Mouse (Mus musculus) CH12.LX (cell line): ENCODE results near the gene Acer3. TPM values are rescaled to one million over a fixed set of nuclear protein-coding genes. Genes with fewer than 3 reads are reported as not detected.

Source experiments
- DNase-seq: peaks from one replicate; pipeline ENCODE4 v3.0.0-alpha.2; 2013; ENCODE audit errors: extremely low read depth
- H3K27ac ChIP-seq: 2 replicates; pipeline ENCODE4 v1.5.1; 2012; ENCODE audit warnings: low read depth, mild to moderate bottlenecking, control low read depth, moderate library complexity; ENCODE audit not compliant: insufficient read depth
- H3K27me3 ChIP-seq: replicated peaks from 2 replicates; pipeline ENCODE3; 2012; ENCODE audit warnings: inconsistent platforms
- H3K36me3 ChIP-seq, 2 experiments: replicated peaks in 1 of 2; 2 replicates each; pipeline versions ENCODE3 to v1.6.1; 2012; ENCODE audit warnings: inconsistent platforms in 1 of 2, low read length in 1 of 2, mild to moderate bottlenecking in 1 of 2, mixed read lengths in 1 of 2, moderate library complexity in 1 of 2; ENCODE audit not compliant: control insufficient read depth in 1 of 2, insufficient read depth in 1 of 2
- H3K4me1 ChIP-seq, 2 experiments: 2 replicates each; pipeline ENCODE4 v1.6.1; 2012; ENCODE audit warnings: inconsistent platforms in 1 of 2, moderate library complexity in 1 of 2; ENCODE audit not compliant: insufficient read depth in 2 of 2, control insufficient read depth in 1 of 2
- H3K4me2 ChIP-seq: 2 replicates; pipeline ENCODE4 v1.6.1; 2012; ENCODE audit warnings: low read depth, mild to moderate bottlenecking, control low read depth; ENCODE audit not compliant: poor library complexity, insufficient read depth, severe bottlenecking
- H3K4me3 ChIP-seq, 3 experiments: fragments of 150-350 bp in 1 of 3; sonication (generic) in 1 of 3; replicated peaks in 1 of 3; 2 replicates each; pipeline versions ENCODE3 to v1.5.1; 2011 to 2012; ENCODE audit warnings: low read depth in 2 of 3, low read length in 2 of 3, mild to moderate bottlenecking in 2 of 3, moderate library complexity in 2 of 3, control low read depth in 1 of 3, improper control_type of control experiment in 1 of 3, inconsistent platforms in 1 of 3, mixed read lengths in 1 of 3; ENCODE audit not compliant: poor library complexity in 1 of 3
- H3K79me2 ChIP-seq: replicated peaks from 2 replicates; pipeline ENCODE4 v1.6.1; 2012; ENCODE audit warnings: mild to moderate bottlenecking, moderate library complexity; ENCODE audit not compliant: control insufficient read depth, poor library complexity, insufficient read depth, severe bottlenecking; ENCODE audit errors: extremely low read depth
- H3K9ac ChIP-seq: 2 replicates; pipeline ENCODE4 v1.6.1; 2012; ENCODE audit warnings: low read depth, mild to moderate bottlenecking, control low read depth, moderate library complexity; ENCODE audit not compliant: insufficient read depth
- H3K9me3 ChIP-seq: replicated peaks from 2 replicates; pipeline ENCODE3; 2012; ENCODE audit warnings: low read length, inconsistent platforms, mixed read lengths
- CHD2 ChIP-seq: IDR thresholded peaks from 2 replicates; pipeline ENCODE4 v1.6.1; 2011; ENCODE audit warnings: low read length, improper control_type of control experiment
- CTCF ChIP-seq, 2 experiments: IDR thresholded peaks in 1 of 2; conservative IDR thresholded peaks in 1 of 2; 2 replicates each; pipeline ENCODE4 v1.5.1; 2011 to 2012; ENCODE audit warnings: low read depth in 2 of 2, low read length in 2 of 2, improper control_type of control experiment in 1 of 2, inconsistent platforms in 1 of 2, mild to moderate bottlenecking in 1 of 2, moderate library complexity in 1 of 2
- ELF1 ChIP-seq: IDR thresholded peaks from 2 replicates; pipeline ENCODE4 v1.6.1; 2014; ENCODE audit warnings: low read depth, mild to moderate bottlenecking, inconsistent platforms, low read length, improper control_type of control experiment
- EP300 ChIP-seq: IDR thresholded peaks from 2 replicates; pipeline ENCODE4 v1.6.1; 2011; ENCODE audit warnings: low read length, improper control_type of control experiment
- GABPA ChIP-seq: IDR thresholded peaks from 2 replicates; pipeline ENCODE4 v1.6.1; 2012; ENCODE audit warnings: low read depth, low read length, improper control_type of control experiment, inconsistent platforms; ENCODE audit not compliant: insufficient replicate concordance
- HCFC1 ChIP-seq: IDR thresholded peaks from 2 replicates; pipeline ENCODE4 v1.6.1; 2012; ENCODE audit warnings: low read depth, mild to moderate bottlenecking, inconsistent platforms, low read length, improper control_type of control experiment
- JUN ChIP-seq: IDR thresholded peaks from 2 replicates; pipeline ENCODE4 v1.6.1; 2011; ENCODE audit warnings: low read depth, mild to moderate bottlenecking, low read length, improper control_type of control experiment, moderate library complexity; ENCODE audit not compliant: insufficient read depth
- JUND ChIP-seq: conservative IDR thresholded peaks from 2 replicates; pipeline ENCODE4 v1.6.1; 2011; ENCODE audit warnings: low read depth, low read length, improper control_type of control experiment
- MAX ChIP-seq: IDR thresholded peaks from 2 replicates; pipeline ENCODE4 v1.6.1; 2011; ENCODE audit warnings: low read length, improper control_type of control experiment
- MAZ ChIP-seq: IDR thresholded peaks from 2 replicates; pipeline ENCODE4 v1.6.1; 2012; ENCODE audit warnings: low read depth, mild to moderate bottlenecking, inconsistent platforms, low read length, improper control_type of control experiment, moderate library complexity
- MXI1 ChIP-seq: IDR thresholded peaks from 2 replicates; pipeline ENCODE4 v1.6.1; 2011; ENCODE audit warnings: mild to moderate bottlenecking, low read depth, low read length, improper control_type of control experiment
- NELFE ChIP-seq: IDR thresholded peaks from 2 replicates; pipeline ENCODE4 v1.6.1; 2011; ENCODE audit warnings: low read depth, low read length, improper control_type of control experiment
- NRF1 ChIP-seq: IDR thresholded peaks from 2 replicates; pipeline ENCODE4 v1.6.1; 2014; ENCODE audit warnings: low read depth, mild to moderate bottlenecking, inconsistent platforms, low read length, improper control_type of control experiment, moderate library complexity
- POLR2AphosphoS2 ChIP-seq: IDR thresholded peaks from 2 replicates; pipeline ENCODE4 v1.6.1; 2011; ENCODE audit warnings: low read depth, low read length, improper control_type of control experiment
- RAD21 ChIP-seq: IDR thresholded peaks from 2 replicates; pipeline ENCODE4 v1.6.1; 2011; ENCODE audit warnings: low read depth, mild to moderate bottlenecking, low read length, improper control_type of control experiment, moderate library complexity
- RCOR1 ChIP-seq: conservative IDR thresholded peaks from 2 replicates; pipeline ENCODE4 v1.6.1; 2012; ENCODE audit warnings: low read depth, mild to moderate bottlenecking, inconsistent platforms, low read length, improper control_type of control experiment
- TCF12 ChIP-seq: IDR thresholded peaks from 2 replicates; pipeline ENCODE4 v1.6.1; 2014; ENCODE audit warnings: low read depth, mild to moderate bottlenecking, inconsistent platforms, low read length, improper control_type of control experiment
- UBTF ChIP-seq: IDR thresholded peaks from 2 replicates; pipeline ENCODE4 v1.6.1; 2012; ENCODE audit warnings: low read depth, mild to moderate bottlenecking, inconsistent platforms, low read length, improper control_type of control experiment, moderate library complexity
- USF1 ChIP-seq: IDR thresholded peaks from 2 replicates; pipeline ENCODE4 v1.6.1; 2014; ENCODE audit warnings: low read depth, mild to moderate bottlenecking, inconsistent platforms, low read length, improper control_type of control experiment
- USF2 ChIP-seq: conservative IDR thresholded peaks from 2 replicates; pipeline ENCODE4 v1.6.1; 2011; ENCODE audit warnings: low read depth, low read length, improper control_type of control experiment
- ZKSCAN1 ChIP-seq: IDR thresholded peaks from 2 replicates; pipeline ENCODE4 v1.6.1; 2012; ENCODE audit warnings: low read depth, inconsistent platforms, low read length, improper control_type of control experiment, borderline replicate concordance
- dilution Hi-C: fragments of 300-500 bp; cut with MboI; formaldehyde crosslinking; loops from 2 replicates; pipeline ENCODE4 v1.14.3; 2020; ENCODE audit warnings: low sequenced_read_pairs; ENCODE audit not compliant: extremely low pct_unique_long_range_greater_than_20kb, extremely low pct_ligation_motif_present
- in situ Hi-C: fragments of 300-500 bp; cut with MboI; formaldehyde crosslinking; loops from 3 replicates; pipeline ENCODE4 v1.14.3; 2019; ENCODE audit warnings: low sequenced_read_pairs, low pct_ligation_motif_present, low pct_unique_long_range_greater_than_20kb, mixed read lengths
- polyA plus RNA-seq: library from polyadenylated mRNA; unstranded; fragments of >175 nt; gene quantifications from 2 replicates; pipeline ENCODE4 v1.2.1, GENCODE M21; 2012; ENCODE audit warnings: low read depth; ENCODE audit not compliant: insufficient read length
- total RNA-seq, 2 experiments: library from RNA; depleted of rRNA; stranded (reverse); fragments of 300-350 nt in 1 of 2; fragments of >200 nt in 1 of 2; gene quantifications; 2 replicates each; pipeline ENCODE4 v1.2.3; 2012 to 2014

Acer3 gene
- total and polyA plus RNA-seq, 3 experiments = 10.7 to 16.6 (median 14.4) TPM

DNA sequence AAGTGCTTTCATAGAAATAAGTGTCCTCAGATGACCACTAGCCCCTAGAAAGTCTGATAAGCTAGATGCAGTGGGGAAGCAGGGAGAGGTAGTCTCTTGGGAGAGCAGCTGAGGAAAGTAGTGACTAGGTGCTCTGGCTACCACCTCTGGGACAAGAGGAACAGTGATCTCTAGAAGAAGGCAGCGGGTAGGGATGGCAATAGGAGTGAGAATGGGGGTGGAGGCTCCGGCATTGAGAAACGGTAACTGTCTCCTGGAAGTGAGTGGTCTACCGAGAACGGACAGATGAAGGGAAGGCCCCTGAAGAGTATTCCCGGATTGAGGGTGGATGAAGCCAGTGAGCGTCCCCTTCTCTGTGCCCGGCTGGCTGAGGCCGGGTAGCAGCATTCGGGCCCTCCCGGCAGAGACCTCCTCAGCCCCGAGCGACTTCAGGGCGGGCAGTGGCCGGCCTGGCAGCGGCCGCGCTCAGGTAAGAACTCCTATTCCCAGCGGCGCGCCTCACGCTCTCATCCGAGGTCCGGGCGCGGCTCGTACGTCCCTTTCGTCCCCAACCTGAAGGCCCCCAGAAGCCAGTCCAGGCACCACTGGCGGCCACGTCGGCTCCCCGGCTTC is 12.3 kb downstream of the Acer3 start:
- DNase-seq = peak; percentile 5
- no peaks in the 10 kb centered on the region for H3K36me3 ChIP-seq
- H3K27me3 ChIP-seq = peaks cover 6% of the 10 kb centered on the region
- H3K79me2 ChIP-seq = no peaks in the 10 kb centered on the region; the same call in 1 of the 2 replicates
- peak overlapping the region; percentile 92 for H3K4me2 ChIP-seq
- dilution Hi-C loops (no loop called here), in situ Hi-C loops (no loop called here)
- H3K4me1 ChIP-seq = peaks cover 0 to 16% of the 10 kb centered on the region in 2 experiments; a peak in 2 of 4 replicates
- H3K9ac ChIP-seq = peak overlapping the region; percentile 65
- peak overlapping the region; percentile 69 to 83 (median 79) for H3K4me3 ChIP-seq
- no peaks in the 10 kb centered on the region for H3K9me3 ChIP-seq
- H3K27ac ChIP-seq = no peak overlapping the region
- 0 out of 2 replicates have a peak, but pooled peaks have one; percentile 13 for TF ChIP-seq MAZ
- no peak for TF ChIP-seq MXI1

DNA sequence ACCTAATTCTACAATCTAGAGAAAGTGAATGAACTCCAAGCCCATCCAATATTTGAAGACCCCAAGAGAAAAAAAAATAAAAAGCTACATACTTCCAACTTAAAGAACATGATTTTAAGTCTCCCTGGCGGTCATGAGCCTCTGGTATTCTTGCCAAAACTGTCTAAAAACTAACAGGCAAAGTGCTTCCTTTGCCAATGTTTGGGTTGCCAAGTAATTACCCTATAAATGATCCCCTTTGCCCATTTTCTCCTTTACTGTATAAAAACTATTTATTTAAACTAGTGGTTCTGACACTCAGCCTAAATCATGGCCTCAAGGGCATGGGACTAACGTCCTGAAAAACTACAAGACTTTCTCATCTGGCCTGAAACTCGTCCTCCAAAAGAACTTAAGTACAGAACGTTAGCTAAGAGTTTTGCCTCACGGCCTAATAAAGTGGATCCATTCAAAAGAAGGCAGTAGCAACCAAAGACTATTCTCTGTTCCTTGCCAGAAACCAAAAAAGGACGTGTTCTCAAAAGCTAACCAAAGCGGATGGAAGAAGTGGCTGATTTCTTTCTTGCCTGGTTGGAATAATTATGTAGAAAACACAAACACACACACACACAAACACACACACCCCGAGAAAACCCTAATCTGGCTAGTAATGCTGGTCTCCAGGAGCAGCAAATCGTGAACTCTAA is 12.9 kb downstream of the Acer3 start:
- no peak for DNase-seq
- peaks cover 0 to 16% of the 10 kb centered on the region in 2 experiments; a peak in 2 of 4 replicates for H3K4me1 ChIP-seq
- peak overlapping the region; percentile 69 to 83 (median 79) for H3K4me3 ChIP-seq
- H3K9me3 ChIP-seq = no peaks in the 10 kb centered on the region
- in situ Hi-C loops = no loop called here
- peaks cover 6% of the 10 kb centered on the region for H3K27me3 ChIP-seq
- no peaks in the 10 kb centered on the region; the same call in 1 of the 2 replicates for H3K79me2 ChIP-seq
- H3K36me3 ChIP-seq = no peaks in the 10 kb centered on the region
- TF ChIP-seq GABPA (no peak), HCFC1 (no peak), ZKSCAN1 (no peak), NELFE (no peak), RCOR1 (no peak)
- H3K27ac ChIP-seq = no peak overlapping the region
- H3K9ac ChIP-seq = peak overlapping the region; percentile 65
- H3K4me2 ChIP-seq = peak overlapping the region; percentile 92
- dilution Hi-C loops = no loop called here

DNA sequence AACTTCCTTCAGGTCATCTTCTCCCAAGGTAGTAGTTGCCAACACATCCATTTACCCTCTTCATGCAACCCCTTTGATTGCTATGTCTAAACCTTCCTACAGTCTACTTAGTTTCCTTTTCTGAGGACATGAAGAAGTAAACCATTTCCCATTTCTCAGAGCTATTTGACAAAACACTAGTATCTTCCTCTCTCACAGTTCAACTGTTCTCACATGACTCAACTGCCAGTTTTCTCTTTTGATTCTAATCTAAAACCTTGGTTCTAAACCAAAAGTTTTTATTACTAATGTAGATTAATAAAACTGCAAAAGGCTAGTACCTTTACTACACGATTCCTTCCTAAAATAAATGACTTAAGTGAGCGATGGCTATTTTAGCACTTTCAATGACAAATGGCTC is 13.6 kb downstream of the Acer3 start:
- H3K4me1 ChIP-seq = peaks cover 0 to 16% of the 10 kb centered on the region in 2 experiments; a peak in 2 of 4 replicates
- peaks cover 6% of the 10 kb centered on the region for H3K27me3 ChIP-seq
- no peak overlapping the region for H3K4me3 ChIP-seq
- no peak for DNase-seq
- dilution Hi-C loops (no loop called here), in situ Hi-C loops (no loop called here)
- no peaks in the 10 kb centered on the region for H3K36me3 ChIP-seq
- H3K4me2 ChIP-seq = no peak overlapping the region
- H3K9ac ChIP-seq = no peak overlapping the region
- no peak overlapping the region for H3K27ac ChIP-seq
- no peaks in the 10 kb centered on the region for H3K9me3 ChIP-seq
- H3K79me2 ChIP-seq = no peaks in the 10 kb centered on the region; the same call in 1 of the 2 replicates
- no peak for TF ChIP-seq JUN
- no peak for TF ChIP-seq ELF1
- TF ChIP-seq CTCF (conservative IDR thresholded peaks at IDR 0.05 in 1 of 2, IDR thresholded peaks at IDR 0.05 in 1 of 2; ENCODE audit: low read depth in 2 of 2, low read length in 2 of 2) = no peak
- TF ChIP-seq USF1 = no peak
- TF ChIP-seq UBTF = no peak
- TF ChIP-seq RAD21 = no peak
- TF ChIP-seq EP300 = no peak
- no peak for TF ChIP-seq MAX
- TF ChIP-seq TCF12 = no peak
- TF ChIP-seq RCOR1 = no peak
- no peak for TF ChIP-seq NRF1
- no peak for TF ChIP-seq POLR2AphosphoS2
- TF ChIP-seq USF2 = no peak
- no peak for TF ChIP-seq CHD2
- no peak for TF ChIP-seq ZKSCAN1
- no peak for TF ChIP-seq JUND
